Mouse (Mus musculus): ENCODE results near the gene Praf2.
"Not testable (repeated sequence)": the region's sequence is repeated elsewhere in the genome, so short reads cannot be mapped to it uniquely, and the experiment has no call there.

Praf2 gene

GRCm38 (mm10) chrX:7728215-7728921 is at the start of gene Praf2:
TSS of gene Praf2 (plus strand) at chrX:7728439.
- peak; percentile 88 for DNase-seq

- no peak for DNase-seq
Measured at GRCm38 (mm10) chrX:7678986-7679385, 49.3 kb upstream of the Praf2 start.

GRCm38 (mm10) chrX:7679405-7680056 is 48.7 kb upstream of the Praf2 start:
- DNase-seq = peak; percentile 97

GRCm38 (mm10) chrX:7680057-7680412 is 48.2 kb upstream of the Praf2 start:
- no peak for DNase-seq

- DNase-seq = peak; percentile 76
Measured at GRCm38 (mm10) chrX:7680864-7681263, 47.4 kb upstream of the Praf2 start, which contains the start of gene Magix. TSS of gene Magix (minus strand) at chrX:7681251.

- DNase-seq = no peak
Measured at GRCm38 (mm10) chrX:7688321-7688720, 39.9 kb upstream of the Praf2 start.

- no peak for DNase-seq
Measured at GRCm38 (mm10) chrX:7690486-7690885, 37.8 kb upstream of the Praf2 start.

- DNase-seq = peak; percentile 53
Measured at GRCm38 (mm10) chrX:7692862-7693261, 35.4 kb upstream of the Praf2 start.

- DNase-seq = no peak
Measured at GRCm38 (mm10) chrX:7696520-7696919, 31.7 kb upstream of the Praf2 start.

- DNase-seq = peak; percentile 91
Measured at GRCm38 (mm10) chrX:7696954-7697381, 31.3 kb upstream of the Praf2 start, which contains the start of gene Gpkow. TSS of gene Gpkow (plus strand) at chrX:7697131.

GRCm38 (mm10) chrX:7713764-7714134 is 14.5 kb upstream of the Praf2 start:
- DNase-seq = not testable (repeated sequence)

GRCm38 (mm10) chrX:7714135-7714899 is 13.9 kb upstream of the Praf2 start, which contains the start of gene Wdr45:
TSS of gene Wdr45 (plus strand) at chrX:7714333.
- peak; percentile 97 for DNase-seq

GRCm38 (mm10) chrX:7716058-7716457 is 12.2 kb upstream of the Praf2 start:
- not testable (repeated sequence) for DNase-seq

GRCm38 (mm10) chrX:7721514-7722281 is 6.5 kb upstream of the Praf2 start, which contains the start of gene Gm45208:
TSS of gene Gm45208 (plus strand) at chrX:7722245.
- peak; percentile 85 for DNase-seq

- DNase-seq = no peak
Measured at GRCm38 (mm10) chrX:7722282-7722611, 6.0 kb upstream of the Praf2 start.

- no peak for DNase-seq
Measured at GRCm38 (mm10) chrX:7722691-7723090, 5.5 kb upstream of the Praf2 start.

GRCm38 (mm10) chrX:7724135-7724534 is 4.1 kb upstream of the Praf2 start:
- no peak for DNase-seq

- DNase-seq = no peak
Measured at GRCm38 (mm10) chrX:7725841-7726240, 2.4 kb upstream of the Praf2 start.

GRCm38 (mm10) chrX:7727176-7727575 is 1.1 kb upstream of the Praf2 start:
- no peak for DNase-seq

- no peak for DNase-seq
Measured at GRCm38 (mm10) chrX:7728922-7729265, 655 bp downstream of the Praf2 start.

- peak; percentile 59 for DNase-seq
Measured at GRCm38 (mm10) chrX:7733571-7734156, 5.4 kb downstream of the Praf2 start.

GRCm38 (mm10) chrX:7739336-7740081 is 11.3 kb downstream of the Praf2 start:
- DNase-seq = peak; percentile 81

Data from kidney, adult 9 months (tissue).